Mouse (Mus musculus): ENCODE measurements around the gene Mdm4.
A peak's percentile ranks its signal among the peaks of the same experiment; 100 is the strongest.
"Not testable (repeated sequence)": the region's sequence is repeated elsewhere in the genome, so short reads cannot be mapped to it uniquely, and the experiment has no call there.

Mdm4 gene

GRCm38 (mm10) chr1:133020137-133020894, 10.0 kb downstream of the Mdm4 start:
- DNase-seq (ENCODE audit: low read depth) = no peak

GRCm38 (mm10) chr1:133019312-133019711, 11.0 kb downstream of the Mdm4 start:
- no peak for DNase-seq (ENCODE audit: low read depth)

- no peak for DNase-seq (ENCODE audit: low read depth)
Measured at GRCm38 (mm10) chr1:133018580-133018979, 11.8 kb downstream of the Mdm4 start.

GRCm38 (mm10) chr1:133016775-133017428, 13.5 kb downstream of the Mdm4 start:
- DNase-seq (ENCODE audit: low read depth) = no peak

- DNase-seq (ENCODE audit: low read depth) = no peak
Measured at GRCm38 (mm10) chr1:133014196-133014595, 16.2 kb downstream of the Mdm4 start.

GRCm38 (mm10) chr1:133013331-133013730, 17.0 kb downstream of the Mdm4 start:
- no peak for DNase-seq (ENCODE audit: low read depth)

GRCm38 (mm10) chr1:133011955-133012841, 18.2 kb downstream of the Mdm4 start:
- no peak for DNase-seq (ENCODE audit: low read depth)

GRCm38 (mm10) chr1:133006571-133006970, 23.8 kb downstream of the Mdm4 start:
- no peak for DNase-seq (ENCODE audit: low read depth)

GRCm38 (mm10) chr1:133000347-133000746, 30.0 kb downstream of the Mdm4 start:
- DNase-seq (ENCODE audit: low read depth) = no peak

GRCm38 (mm10) chr1:132991580-132991979, 38.8 kb downstream of the Mdm4 start:
- DNase-seq (ENCODE audit: low read depth) = no peak

GRCm38 (mm10) chr1:132990733-132991132, 39.6 kb downstream of the Mdm4 start:
- DNase-seq (ENCODE audit: low read depth) = no peak

GRCm38 (mm10) chr1:132988556-132989459, 41.6 kb downstream of the Mdm4 start:
- DNase-seq (ENCODE audit: low read depth) = not testable (repeated sequence)

- DNase-seq (ENCODE audit: low read depth) = peak; percentile 48
Measured at GRCm38 (mm10) chr1:132982728-132983127, 47.6 kb downstream of the Mdm4 start.

- no peak for DNase-seq (ENCODE audit: low read depth)
Measured at GRCm38 (mm10) chr1:132981232-132981631, 49.1 kb downstream of the Mdm4 start.

GRCm38 (mm10) chr1:132977402-132977801, 53.0 kb downstream of the Mdm4 start:
- no peak for DNase-seq (ENCODE audit: low read depth)

- peak; percentile 50 for DNase-seq (ENCODE audit: low read depth)
Measured at GRCm38 (mm10) chr1:132968659-132969058, 61.7 kb downstream of the Mdm4 start.

GRCm38 (mm10) chr1:132964691-132965090, 65.7 kb downstream of the Mdm4 start:
- DNase-seq (ENCODE audit: low read depth) = no peak

GRCm38 (mm10) chr1:132964106-132964505, 66.3 kb downstream of the Mdm4 start:
- DNase-seq (ENCODE audit: low read depth) = no peak

- DNase-seq (ENCODE audit: low read depth) = no peak
Measured at GRCm38 (mm10) chr1:132961751-132962150, 68.6 kb downstream of the Mdm4 start.

GRCm38 (mm10) chr1:132956809-132957208, 73.6 kb downstream of the Mdm4 start:
- DNase-seq (ENCODE audit: low read depth) = no peak

- DNase-seq (ENCODE audit: low read depth) = no peak
Measured at GRCm38 (mm10) chr1:132947811-132948210, 82.5 kb downstream of the Mdm4 start.
